Mouse (Mus musculus) hematopoietic stem cell, adult 5-6 weeks (primary cell): ENCODE measurements around the gene Ctsh. TPM values are rescaled to one million over a fixed set of nuclear protein-coding genes. Genes with fewer than 3 reads are reported as not detected.

ENCODE experiments used
- ATAC-seq, 2 experiments: fragments of 125-278 bp in 1 of 2; replicated peaks in 1 of 2; 2 replicates each; pipeline ENCODE4 v1.8.0; 2016 to 2017; ENCODE audit warnings: inconsistent platforms in 2 of 2, mild to moderate bottlenecking in 2 of 2, moderate number of reproducible peaks in 2 of 2, low read depth in 1 of 2, moderate TSS enrichment in 1 of 2; ENCODE audit not compliant: low FRiP score in 2 of 2, poor library complexity in 2 of 2, severe bottlenecking in 2 of 2, insufficient read depth in 1 of 2, low TSS enrichment in 1 of 2
- total RNA-seq: library from RNA; stranded (forward); fragments of 172-1452, 232-1000 nt; gene quantifications from 2 replicates; pipeline ENCODE4 v1.2.3, GENCODE M21; 2017

Ctsh gene
- total RNA-seq, 1 experiment from 2014 or later, result 11.7 TPM

GRCm38 (mm10) chr9:90084766-90085468, 31.0 kb downstream of the Ctsh start:
- ATAC-seq, result peak; percentile 72 to 74

DNA sequence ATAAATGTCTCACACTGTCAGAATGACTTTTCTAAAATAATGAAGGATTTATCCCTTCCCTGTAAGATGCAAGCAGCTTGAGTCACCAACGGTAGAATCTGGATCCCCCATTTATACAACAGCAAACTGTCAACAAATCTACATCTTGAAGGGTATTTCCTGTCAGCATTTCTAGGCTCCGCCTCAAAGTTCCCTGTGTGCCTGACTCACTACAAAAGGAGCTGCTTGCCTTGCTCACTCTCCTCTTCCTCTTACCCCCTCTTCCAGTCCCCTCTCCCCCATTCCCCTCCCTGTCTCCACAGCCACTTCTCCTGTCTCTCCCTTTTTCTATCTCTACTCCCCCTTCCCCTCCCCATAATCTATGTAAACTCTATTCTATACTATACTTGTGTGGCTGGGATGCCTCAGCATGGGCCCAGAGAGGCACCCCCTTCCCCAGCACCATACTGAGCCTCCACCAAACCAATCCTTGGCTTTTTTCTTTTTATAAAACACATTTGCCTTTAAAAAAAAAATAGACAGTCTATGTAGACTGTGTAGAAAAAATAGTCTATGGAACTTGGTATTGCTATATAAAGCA, 34.0 kb downstream of the Ctsh start:
- peak; percentile 54 to 56; a peak in 3 of 4 replicates for ATAC-seq

- ATAC-seq, result no peak
Measured at GRCm38 (mm10) chr9:90089339-90090104, 35.6 kb downstream of the Ctsh start.

DNA sequence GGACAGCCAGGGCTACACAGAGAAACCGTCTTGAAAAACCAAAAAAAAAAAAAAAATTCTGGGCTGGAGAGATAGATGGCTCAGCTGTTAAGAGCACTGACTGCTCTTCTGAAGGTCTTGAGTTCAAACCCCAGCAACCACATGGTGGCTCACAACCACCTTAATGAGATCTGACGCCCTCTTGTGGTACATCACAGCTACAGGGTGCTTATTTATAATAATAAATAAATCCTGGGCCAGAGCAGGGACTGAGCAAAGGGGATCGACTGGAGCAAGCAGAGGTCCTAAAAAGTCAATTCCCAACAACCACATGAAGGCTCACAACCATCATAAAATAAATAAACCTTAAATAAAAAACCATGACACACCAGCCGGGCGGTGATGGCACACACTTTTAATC, 45.0 kb downstream of the Ctsh start:
- ATAC-seq, result no peak

DNA sequence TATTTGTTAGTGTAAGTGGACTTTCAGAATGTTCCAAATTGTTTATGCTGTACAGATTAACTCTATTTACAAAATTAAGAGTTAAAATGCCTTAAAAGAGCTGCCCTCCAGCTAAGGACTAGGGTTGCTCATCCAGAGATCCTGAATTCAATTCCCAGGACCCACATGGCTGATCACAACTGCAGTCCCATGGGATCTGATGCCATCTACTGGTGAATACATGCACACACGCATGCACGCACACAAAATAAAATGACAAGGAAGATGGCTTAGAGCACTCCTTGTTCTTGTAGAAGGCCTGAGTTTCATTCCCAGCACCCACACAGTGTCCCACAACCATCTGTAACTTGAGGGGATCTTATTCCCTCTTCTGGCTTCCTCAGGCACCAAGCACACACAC, 46.8 kb downstream of the Ctsh start:
- ATAC-seq, result peak; percentile 56 to 62; a peak in 2 of 4 replicates

DNA sequence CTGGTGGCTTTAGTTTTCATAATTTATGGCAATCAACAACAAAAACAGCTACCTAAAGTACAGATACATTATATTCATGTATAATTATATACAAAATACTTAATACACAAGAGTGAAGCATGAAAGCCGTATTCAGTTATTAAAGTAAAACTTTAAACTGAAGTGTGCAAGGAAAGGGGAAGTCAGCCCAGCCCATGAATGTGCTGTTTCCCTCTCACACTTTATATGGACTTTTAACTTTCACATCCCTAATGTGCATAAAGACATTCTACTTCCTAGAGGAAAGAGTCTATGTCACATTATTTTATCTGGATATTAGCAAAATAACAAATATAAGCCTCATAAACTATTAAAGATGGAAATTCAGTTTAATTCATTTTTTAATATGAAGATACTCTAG, 51.5 kb downstream of the Ctsh start:
- ATAC-seq, result peak; percentile 47 to 66; a peak in 2 of 4 replicates

DNA sequence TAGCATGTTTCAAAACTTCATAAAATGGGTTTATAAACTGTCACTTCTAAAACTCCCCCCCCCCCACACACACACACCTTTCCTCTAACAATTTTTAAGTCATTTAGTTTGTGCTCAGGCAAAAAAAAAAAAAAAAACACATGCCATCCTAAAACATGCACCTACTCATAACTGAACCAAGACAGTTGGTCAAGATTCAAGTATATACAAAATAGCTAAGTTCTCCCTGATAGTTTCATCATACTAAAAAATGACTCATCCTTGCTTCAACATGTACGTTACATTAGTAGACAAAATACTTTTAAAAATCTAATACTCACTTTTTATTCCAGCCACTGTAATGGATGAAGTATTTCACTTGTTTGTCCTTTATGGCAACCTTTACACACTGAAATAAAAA, 53.0 kb downstream of the Ctsh start:
- ATAC-seq, result no peak

GRCm38 (mm10) chr9:90108272-90108671, 54.3 kb downstream of the Ctsh start:
- no peak for ATAC-seq

DNA sequence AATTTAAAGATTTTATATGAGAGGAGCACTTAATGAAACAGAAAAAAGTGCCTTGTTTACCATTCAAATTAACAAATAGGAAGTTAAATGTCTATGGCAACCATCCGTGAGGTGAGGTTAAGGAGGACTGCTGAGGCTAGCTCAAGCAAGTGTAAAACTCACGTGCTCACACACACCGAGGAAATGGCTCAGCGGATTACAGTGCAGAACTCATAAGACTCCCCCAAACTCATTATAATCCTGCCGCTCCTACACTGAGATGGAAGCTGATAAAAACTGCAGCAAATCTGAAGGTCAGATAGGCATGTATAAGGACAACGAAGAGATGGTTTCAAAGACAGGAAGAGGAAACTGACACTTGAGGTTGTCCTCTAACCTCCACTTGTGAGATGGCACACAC, 55.4 kb downstream of the Ctsh start:
- no peak for ATAC-seq

GRCm38 (mm10) chr9:90113151-90113550, 59.2 kb downstream of the Ctsh start:
- ATAC-seq, result no peak

DNA sequence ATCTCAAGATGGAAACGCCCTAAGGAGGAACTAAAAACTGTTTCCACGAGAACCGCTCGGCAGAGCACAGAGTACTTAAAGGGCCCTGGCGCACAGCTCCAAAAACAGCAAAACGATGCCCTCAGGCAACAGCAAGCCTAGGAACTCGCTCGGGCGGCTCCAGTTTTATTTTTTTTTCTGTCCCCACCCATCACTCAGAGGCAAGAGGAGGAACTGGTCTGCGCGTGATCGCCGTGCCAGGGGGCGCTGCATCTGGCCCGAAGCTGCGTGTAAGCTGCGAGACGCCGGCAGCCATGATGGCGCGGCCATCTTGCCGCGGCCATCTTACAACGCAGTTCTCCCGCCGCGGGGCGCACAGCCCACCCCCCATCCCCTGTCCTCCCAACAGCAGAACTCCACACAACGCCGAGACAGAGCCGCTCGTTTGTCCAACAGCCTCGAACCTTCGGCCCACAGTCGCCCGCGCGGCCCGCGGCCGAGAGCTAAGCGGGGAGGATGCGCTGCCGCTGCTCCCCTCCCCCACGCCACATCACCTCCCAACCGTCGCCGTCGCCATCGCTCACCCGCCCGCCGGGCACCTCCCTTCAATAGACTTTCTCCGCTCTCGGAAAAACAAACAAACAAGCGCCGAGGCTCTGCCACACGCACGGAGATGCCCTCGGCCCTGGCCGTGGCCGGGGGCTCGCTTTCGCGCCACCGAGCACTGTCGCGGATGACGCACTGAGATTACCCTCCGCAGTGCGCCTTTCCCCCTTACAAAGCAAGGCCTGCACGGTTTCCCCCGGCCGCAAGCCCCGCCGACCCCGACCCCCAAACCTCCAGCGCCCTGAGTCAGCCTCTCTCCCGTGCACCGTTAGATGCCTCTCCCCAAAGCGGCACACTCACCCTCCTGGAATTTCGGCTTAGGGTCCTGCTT, 60.0 kb downstream of the Ctsh start:
- ATAC-seq, result peak; percentile 80 to 82

DNA sequence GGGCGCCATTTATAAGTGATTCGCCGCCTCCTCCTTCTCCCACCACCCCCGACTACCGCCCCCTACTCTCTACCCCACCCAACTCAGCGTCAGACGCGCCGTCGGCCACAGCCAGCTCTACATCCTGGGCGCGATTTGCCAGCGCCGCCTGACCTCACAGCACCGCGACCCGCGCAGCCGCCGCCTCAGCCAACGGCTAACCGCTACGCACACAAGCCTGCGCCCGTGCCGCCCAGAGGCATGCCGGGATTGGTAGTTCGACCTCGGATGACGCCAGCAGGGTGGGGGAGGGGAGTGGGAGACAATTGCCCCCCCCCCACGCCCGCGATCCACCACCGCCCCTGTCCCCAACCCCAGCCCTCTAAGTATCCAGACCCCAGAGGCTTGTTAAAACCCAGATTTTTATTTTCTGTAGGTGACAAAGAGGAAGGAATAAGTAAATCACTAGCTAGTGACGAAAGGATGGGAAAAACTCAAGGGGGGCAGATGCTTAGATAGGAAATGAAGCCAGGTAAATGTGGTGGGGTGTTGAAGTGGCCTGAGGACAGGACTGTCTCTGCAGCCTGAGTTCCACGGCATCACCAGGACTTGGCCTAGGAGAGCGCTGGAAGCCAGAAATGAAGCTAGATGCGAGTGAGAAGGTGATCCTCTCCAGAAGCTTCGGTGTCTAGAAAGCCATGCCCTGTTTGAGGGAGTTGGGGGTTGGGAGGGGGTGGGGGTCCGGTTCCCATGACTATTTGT, 60.8 kb downstream of the Ctsh start, which contains the start of gene Morf4l1:
Morf4l1 (minus strand) TSS at position 208 of the 741 bp plus-strand sequence.
- ATAC-seq, result peak; percentile 90 to 92

GRCm38 (mm10) chr9:90115308-90115700, 61.4 kb downstream of the Ctsh start:
- no peak for ATAC-seq

- no peak for ATAC-seq
Measured at GRCm38 (mm10) chr9:90117234-90117633, 63.3 kb downstream of the Ctsh start.

DNA sequence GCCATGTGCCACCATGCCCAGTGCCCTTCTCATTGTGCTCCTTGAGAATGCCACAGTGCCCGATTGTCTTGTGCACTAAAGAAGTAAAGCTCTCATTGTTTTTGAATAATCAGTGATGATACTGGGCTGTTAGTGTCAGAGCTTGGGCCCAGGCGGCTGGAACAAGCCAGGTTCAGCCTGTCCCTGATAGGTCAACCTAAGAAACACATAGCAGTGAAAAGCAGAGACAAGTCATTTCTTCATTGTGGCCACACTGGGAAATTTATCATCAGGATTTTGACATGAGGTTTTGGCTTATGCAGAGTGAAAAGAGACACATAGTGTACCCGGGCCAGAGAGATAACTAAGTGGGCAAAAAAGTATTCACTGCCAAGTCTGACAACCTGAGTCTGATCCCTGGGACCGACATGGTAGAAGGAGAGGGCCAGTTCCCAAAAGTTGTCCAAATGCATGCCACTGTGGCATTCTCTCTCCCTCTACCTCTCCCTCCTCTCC, 68.3 kb downstream of the Ctsh start:
- no peak for ATAC-seq

GRCm38 (mm10) chr9:90124156-90124872, 70.4 kb downstream of the Ctsh start:
- ATAC-seq, result no peak
